ENCODE assay signal across 16 mouse cellular contexts in the genomic region with DNA sequence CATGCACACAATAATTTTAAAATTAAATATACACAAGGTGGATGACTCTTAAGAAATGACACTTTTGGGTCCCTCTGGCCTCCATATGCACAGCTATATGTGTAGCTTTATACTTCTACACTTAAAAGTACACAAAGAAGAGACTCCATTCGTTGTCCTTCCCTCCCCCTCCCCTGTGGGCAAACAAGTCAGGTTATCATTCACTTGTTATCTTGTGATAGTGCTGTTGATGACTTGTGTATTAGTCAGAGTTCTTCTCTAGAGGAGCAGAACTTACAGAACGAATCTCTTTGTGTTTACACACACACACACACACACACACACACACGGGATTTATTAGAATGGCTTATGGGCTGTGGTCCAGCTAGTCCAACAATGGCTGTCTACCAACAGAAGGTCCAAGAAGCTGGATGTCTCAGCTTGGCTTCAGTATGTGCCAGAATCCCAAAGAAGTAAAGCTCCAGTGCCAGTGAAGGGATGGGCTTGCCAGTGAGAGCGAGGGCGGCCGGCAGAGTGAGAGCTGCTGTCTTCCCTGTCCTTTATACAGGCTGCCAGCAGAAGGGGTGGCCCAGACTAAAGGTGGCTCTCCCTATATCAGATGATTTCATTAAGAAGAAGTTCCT. TPM values are rescaled to one million over a fixed set of nuclear protein-coding genes. Genes with fewer than 3 reads are reported as not detected.
DNase-seq lines count a peak whose midpoint lies in the region; ATAC-seq lines count a peak whose summit lies in the region.
"Had no signal": no experiment of that assay in that cellular context is flagged by ENCODE, and none has a peak within 500 bp of the region (broad histone marks: within the 10 kb centered on the region; RNA-seq: fewer than 3 reads in every experiment).

No protein-coding gene starts in this region.

- H3K9me3 ChIP-seq in kidney, embryonic 16.5 days (ENCODE audit: low read length) = no peaks in the 10 kb centered on the region
- H3K9me3 ChIP-seq: neural tube, embryonic 12.5 days had no signal

- ATAC-seq in cerebellum, adult (ENCODE audit: insufficient number of reproducible peaks, low FRiP score, low TSS enrichment) = peak; percentile 53; the same call in 1 of the 2 replicates
- ATAC-seq in kidney, embryonic 16.5 days (ENCODE audit: low FRiP score, low TSS enrichment) = no peak
- ATAC-seq: intestine, postnatal 0 days had no signal

- H3K27me3 ChIP-seq in kidney, embryonic 16.5 days (ENCODE audit: insufficient read depth, low read length) = no peaks in the 10 kb centered on the region
- H3K27me3 ChIP-seq: neural tube, embryonic 12.5 days had no signal

- H3K4me1 ChIP-seq in kidney, embryonic 16.5 days (ENCODE audit: insufficient read depth, low read length) = peaks cover 25% of the 10 kb centered on the region

- H3K36me3 ChIP-seq in kidney, embryonic 16.5 days (ENCODE audit: insufficient read depth, low read length) = no peaks in the 10 kb centered on the region
- H3K36me3 ChIP-seq: neural tube, embryonic 12.5 days had no signal

- no peak overlapping the region for H3K9ac ChIP-seq in kidney, embryonic 16.5 days (replicated peaks; ENCODE audit: low read length)
- H3K9ac ChIP-seq: neural tube, embryonic 12.5 days had no signal

- no peak overlapping the region for H3K4me3 ChIP-seq in kidney, embryonic 16.5 days (ENCODE audit: low read length)
- H3K4me3 ChIP-seq: neural tube, embryonic 12.5 days had no signal

- DNase-seq in adrenal gland, postnatal 14 days = peak; percentile 20
- DNase-seq in adrenal gland, adult 18-20 months (ENCODE audit: low spot score in 2 of 2) = no peak
- DNase-seq in left cerebral cortex, adult 18-20 months (ENCODE audit: low spot score in 2 of 2) = peak; percentile 22 to 30
- no peak for DNase-seq in left cerebral cortex, adult 8-10 months (ENCODE audit: low spot score in 2 of 2)
- peak; percentile 28 to 71 for DNase-seq in left cerebral cortex, postnatal 25 days (ENCODE audit: low spot score in 2 of 2)
- DNase-seq in gastrocnemius, postnatal 25 days = no peak
- DNase-seq: embryo, embryonic 11 days had no signal

- WGBS in kidney, embryonic 16.5 days = 83% methylated on average over 6 of the region's 6 CpGs

- intact Hi-C loops in left cerebral cortex, postnatal 25 days (cut with DNase I) = loop anchor here (5.0 kb wide), 2 partner anchors 37 to 107 kb away; partner anchors contain the start of gene Mrps26

- H3K4me2 ChIP-seq in kidney, embryonic 16.5 days (replicated peaks; ENCODE audit: low read depth, low read length) = no peak overlapping the region
- H3K4me2 ChIP-seq: midbrain, embryonic 11.5 days; neural tube, embryonic 12.5 days had no signal

- H3K27ac ChIP-seq in kidney, embryonic 16.5 days (ENCODE audit: low read length) = no peak overlapping the region
- H3K27ac ChIP-seq: neural tube, embryonic 12.5 days had no signal

RNA-seq across cellular contexts. Expression of gene Ptpra, which starts 4.8 kb away (rescaled TPM):
- 100 and 101 TPM in 2 replicates for total RNA-seq in adrenal gland, postnatal 14 days (2021)
- 100 to 1,000 TPM; 105 to 131 TPM for total RNA-seq in adrenal gland, adult 18-20 months (2021)
- total RNA-seq in left cerebral cortex, adult 18-20 months (2021) = 100 to 1,000 TPM; 214 to 229 TPM
- total RNA-seq in left cerebral cortex, adult 8-10 months (2022) = 100 to 1,000 TPM; 217 to 237 (median 225) TPM
- total RNA-seq in left cerebral cortex, postnatal 25 days (2021) = 100 to 1,000 TPM; 234 to 252 TPM
- 91.6 and 92.0 TPM in 2 replicates for polyA plus RNA-seq in kidney, embryonic 16.5 days (2015; fragmentation: Nextera tagmentation; extraction: Ambion mirVana)
- total RNA-seq in gastrocnemius, postnatal 25 days (2021) = 10 to 100 TPM; 17.3 to 21.4 TPM

RNA-seq across cellular contexts. Expression of gene Pced1a, which starts 30.4 kb away (rescaled TPM):
- 13.6 TPM in 2 replicates for total RNA-seq in adrenal gland, postnatal 14 days (2021)
- 10 to 100 TPM; 14.8 to 18.7 TPM for total RNA-seq in adrenal gland, adult 18-20 months (2021)
- 10 to 100 TPM; 19.5 to 22.1 TPM for total RNA-seq in left cerebral cortex, adult 18-20 months (2021)
- total RNA-seq in left cerebral cortex, adult 8-10 months (2022) = 10 to 100 TPM; 23.1 to 29.9 (median 24.1) TPM
- total RNA-seq in left cerebral cortex, postnatal 25 days (2021) = 10 to 100 TPM; 20.2 to 23.1 TPM
- polyA plus RNA-seq in kidney, embryonic 16.5 days (2015; fragmentation: Nextera tagmentation; extraction: Ambion mirVana) = 20.1 and 21.7 TPM in 2 replicates
- total RNA-seq in gastrocnemius, postnatal 25 days (2021) = 1 to 10 TPM; 3.8 to 4.5 TPM

RNA-seq across cellular contexts. Expression of gene Vps16, which starts 30.7 kb away (rescaled TPM):
- total RNA-seq in adrenal gland, postnatal 14 days (2021) = 51.3 and 54.4 TPM in 2 replicates
- total RNA-seq in adrenal gland, adult 18-20 months (2021) = 10 to 100 TPM; 47.9 to 71.8 TPM
- total RNA-seq in left cerebral cortex, adult 18-20 months (2021) = 10 to 100 TPM; 88.2 to 88.6 TPM
- total RNA-seq in left cerebral cortex, adult 8-10 months (2022) = 10 to 100 TPM; 67.2 to 90.4 (median 76.7) TPM
- 10 to 100 TPM; 83.5 to 88.3 TPM for total RNA-seq in left cerebral cortex, postnatal 25 days (2021)
- 109 and 115 TPM in 2 replicates for polyA plus RNA-seq in kidney, embryonic 16.5 days (2015; fragmentation: Nextera tagmentation; extraction: Ambion mirVana)
- 10 to 100 TPM; 16.2 to 16.8 TPM for total RNA-seq in gastrocnemius, postnatal 25 days (2021)

RNA-seq across cellular contexts. Expression of gene Tmem239, which starts 48.6 kb away (rescaled TPM):
- not detected in 2 replicates for total RNA-seq in adrenal gland, postnatal 14 days (2021)
- total RNA-seq in adrenal gland, adult 18-20 months (2021) = not detected
- total RNA-seq in left cerebral cortex, adult 18-20 months (2021) = not detected
- not detected for total RNA-seq in left cerebral cortex, adult 8-10 months (2022)
- not detected for total RNA-seq in left cerebral cortex, postnatal 25 days (2021)
- polyA plus RNA-seq in kidney, embryonic 16.5 days (2015; fragmentation: Nextera tagmentation; extraction: Ambion mirVana) = not detected in 2 replicates
- total RNA-seq in gastrocnemius, postnatal 25 days (2021) = not detected
- total RNA-seq: gastrocnemius, postnatal 4 days; left cerebral cortex, postnatal 14 days had no signal
- polyA plus RNA-seq: heart, postnatal 0 days; intestine, postnatal 0 days; liver, embryonic 16.5 days; midbrain, embryonic 11.5 days; neural tube, embryonic 12.5 days had no signal

RNA-seq across cellular contexts. Expression of gene 1700020A23Rik, which starts 49.8 kb away (rescaled TPM):
- not detected in 2 replicates for total RNA-seq in adrenal gland, postnatal 14 days (2021)
- total RNA-seq in adrenal gland, adult 18-20 months (2021) = not detected
- not detected for total RNA-seq in left cerebral cortex, adult 18-20 months (2021)
- total RNA-seq in left cerebral cortex, adult 8-10 months (2022) = not detected
- total RNA-seq in left cerebral cortex, postnatal 25 days (2021) = not detected
- not detected in 2 replicates for polyA plus RNA-seq in kidney, embryonic 16.5 days (2015; fragmentation: Nextera tagmentation; extraction: Ambion mirVana)
- total RNA-seq in gastrocnemius, postnatal 25 days (2021) = not detected
- total RNA-seq: gastrocnemius, postnatal 4 days; left cerebral cortex, postnatal 14 days had no signal
- polyA plus RNA-seq: heart, postnatal 0 days; intestine, postnatal 0 days; liver, embryonic 16.5 days; midbrain, embryonic 11.5 days had no signal

Comparison
In these comparisons a context has a peak if more than half of its experiments do, and no peak if none do; other contexts are left out.
1. DNase-seq: peak in adrenal gland, postnatal 14 days (single experiment), left cerebral cortex, adult 18-20 months (2 of 2) and left cerebral cortex, postnatal 25 days (2 of 2); none in adrenal gland, adult 18-20 months (0 of 2), left cerebral cortex, adult 8-10 months (0 of 2) and gastrocnemius, postnatal 25 days (single experiment).